Mouse (Mus musculus): ENCODE data around the gene Atf6b. TPM values are rescaled to one million over a fixed set of nuclear protein-coding genes. Genes with fewer than 3 reads are reported as not detected.

Gene Atf6b
- total and polyA plus RNA-seq, 3 experiments = 18.9 to 59.6 (median 34.3) TPM

DNA sequence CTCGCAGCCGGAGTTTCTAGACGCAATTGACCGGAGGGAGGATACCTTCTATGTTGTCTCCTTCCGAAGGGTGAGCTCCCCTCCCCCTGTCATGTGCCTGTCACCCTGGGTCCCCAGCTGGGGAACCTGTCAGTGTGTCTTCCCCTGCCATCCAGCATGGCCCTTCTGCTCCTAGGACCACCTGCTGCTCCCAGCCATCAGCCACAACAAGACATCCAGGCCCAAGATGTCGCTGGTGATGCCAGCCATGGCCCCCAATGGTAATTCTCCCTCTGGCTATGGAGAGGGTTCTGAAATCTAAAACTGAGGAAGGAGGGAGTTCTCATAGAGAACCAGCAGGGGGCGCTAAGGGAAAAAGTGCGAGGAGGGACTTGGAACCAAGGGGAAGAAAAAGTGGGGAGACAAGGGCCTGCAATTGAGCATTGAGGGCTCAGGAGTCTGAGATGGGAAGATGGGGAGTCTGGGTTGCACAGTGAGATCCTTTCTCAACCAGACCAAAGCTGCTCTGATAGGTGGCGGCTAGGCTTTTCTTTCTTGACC lies 6.9 kb downstream of the Atf6b start:
- H3K9me3 ChIP-seq (replicated peaks; ENCODE audit: low read length) = no peaks in the 10 kb centered on the region
- H3K4me1 ChIP-seq (ENCODE audit: control insufficient read depth in 1 of 2, insufficient read depth in 2 of 2) = peaks cover 7 to 12% of the 10 kb centered on the region in 2 experiments
- H3K4me2 ChIP-seq (ENCODE audit: insufficient read depth, low read depth, poor library complexity, severe bottlenecking) = no peak overlapping the region
- no peaks in the 10 kb centered on the region for H3K27me3 ChIP-seq (replicated peaks)
- no peak overlapping the region for H3K4me3 ChIP-seq (replicated peaks in 1 of 3; ENCODE audit: low read depth in 2 of 3, low read length in 2 of 3, poor library complexity in 1 of 3)
- H3K27ac ChIP-seq (ENCODE audit: insufficient read depth, low read depth) = no peak overlapping the region
- H3K36me3 ChIP-seq (replicated peaks in 1 of 2; ENCODE audit: control insufficient read depth in 1 of 2, insufficient read depth in 1 of 2, low read length in 1 of 2) = peaks cover 52 to 77% of the 10 kb centered on the region in 2 experiments
- in situ Hi-C loops (cut with MboI; ENCODE audit: low pct_ligation_motif_present, low pct_unique_long_range_greater_than_20kb, low sequenced_read_pairs) (no loop called here), dilution Hi-C loops (cut with MboI; ENCODE audit: extremely low pct_ligation_motif_present, extremely low pct_unique_long_range_greater_than_20kb, low sequenced_read_pairs) (no loop called here)
- no peak overlapping the region for H3K9ac ChIP-seq (ENCODE audit: insufficient read depth, low read depth)
- H3K79me2 ChIP-seq (replicated peaks; ENCODE audit: control insufficient read depth, extremely low read depth, insufficient read depth, poor library complexity, severe bottlenecking) = no peaks in the 10 kb centered on the region
- no peak for TF ChIP-seq BHLHE40 (IDR thresholded peaks at IDR 0.05; ENCODE audit: low read depth, low read length)
- TF ChIP-seq SMC3 (IDR thresholded peaks at IDR 0.05; ENCODE audit: low read depth, low read length) = peak; percentile 51
- TF ChIP-seq KAT2A (IDR thresholded peaks at IDR 0.05; ENCODE audit: insufficient replicate concordance, low read length) = no peak
- TF ChIP-seq CTCF (conservative IDR thresholded peaks at IDR 0.05 in 1 of 2, IDR thresholded peaks at IDR 0.05 in 1 of 2; ENCODE audit: low read depth in 2 of 2, low read length in 2 of 2) = peak; percentile 47 to 65
- peak; percentile 17 for TF ChIP-seq RAD21 (IDR thresholded peaks at IDR 0.05; ENCODE audit: low read depth, low read length)
- DNase-seq (ENCODE audit: extremely low read depth) = peak; percentile 49

DNA sequence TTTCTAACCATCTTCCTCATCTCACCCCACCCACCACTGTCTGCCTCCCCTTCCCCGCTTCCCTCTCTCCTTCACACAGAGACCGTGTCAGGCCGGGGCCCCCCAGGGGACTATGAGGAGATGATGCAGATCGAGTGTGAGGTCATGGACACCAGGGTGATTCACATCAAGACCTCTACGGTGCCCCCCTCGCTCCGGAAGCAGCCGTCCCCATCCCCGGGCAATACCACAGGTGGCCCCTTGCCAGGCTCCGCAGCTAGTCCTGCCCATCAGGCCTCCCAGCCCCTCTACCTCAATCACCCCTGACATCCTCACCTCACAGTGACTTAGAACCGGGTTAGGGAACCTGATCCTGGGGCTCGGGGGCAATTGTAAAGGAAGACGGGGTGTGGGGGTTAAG lies 7.4 kb downstream of the Atf6b start:
- peaks cover 4% of the 10 kb centered on the region for H3K27me3 ChIP-seq (replicated peaks)
- no peak for DNase-seq (ENCODE audit: extremely low read depth)
- no peak overlapping the region for H3K4me3 ChIP-seq (replicated peaks in 1 of 3; ENCODE audit: low read depth in 2 of 3, low read length in 2 of 3, poor library complexity in 1 of 3)
- no peak overlapping the region for H3K4me2 ChIP-seq (ENCODE audit: insufficient read depth, low read depth, poor library complexity, severe bottlenecking)
- no peaks in the 10 kb centered on the region for H3K79me2 ChIP-seq (replicated peaks; ENCODE audit: control insufficient read depth, extremely low read depth, insufficient read depth, poor library complexity, severe bottlenecking)
- H3K9me3 ChIP-seq (replicated peaks; ENCODE audit: low read length) = no peaks in the 10 kb centered on the region
- no peak overlapping the region for H3K27ac ChIP-seq (ENCODE audit: insufficient read depth, low read depth)
- H3K36me3 ChIP-seq (replicated peaks in 1 of 2; ENCODE audit: control insufficient read depth in 1 of 2, insufficient read depth in 1 of 2, low read length in 1 of 2) = peaks cover 52 to 74% of the 10 kb centered on the region in 2 experiments
- in situ Hi-C loops (cut with MboI; ENCODE audit: low pct_ligation_motif_present, low pct_unique_long_range_greater_than_20kb, low sequenced_read_pairs) = no loop called here
- TF ChIP-seq CHD1 (IDR thresholded peaks at IDR 0.05; ENCODE audit: low read depth, low read length) = no peak
- TF ChIP-seq ZMIZ1 (IDR thresholded peaks at IDR 0.05; ENCODE audit: low read depth, low read length) = no peak
- TF ChIP-seq MYC (IDR thresholded peaks at IDR 0.05; ENCODE audit: low read depth, low read length) = no peak
- TF ChIP-seq ETS1 (conservative IDR thresholded peaks at IDR 0.05; ENCODE audit: low read depth, low read length) = no peak
- dilution Hi-C loops (cut with MboI; ENCODE audit: extremely low pct_ligation_motif_present, extremely low pct_unique_long_range_greater_than_20kb, low sequenced_read_pairs) = no loop called here
- H3K9ac ChIP-seq (ENCODE audit: insufficient read depth, low read depth) = no peak overlapping the region
- H3K4me1 ChIP-seq (ENCODE audit: control insufficient read depth in 1 of 2, insufficient read depth in 2 of 2) = peaks cover 4 to 6% of the 10 kb centered on the region in 2 experiments

GRCm38 (mm10) chr17:34655160-34655559 lies 8.2 kb downstream of the Atf6b start:
- H3K4me3 ChIP-seq (replicated peaks in 1 of 3; ENCODE audit: low read depth in 2 of 3, low read length in 2 of 3, poor library complexity in 1 of 3) = no peak overlapping the region
- DNase-seq (ENCODE audit: extremely low read depth) = no peak
- H3K9me3 ChIP-seq (replicated peaks; ENCODE audit: low read length) = no peaks in the 10 kb centered on the region
- no peak overlapping the region for H3K9ac ChIP-seq (ENCODE audit: insufficient read depth, low read depth)
- in situ Hi-C loops (cut with MboI; ENCODE audit: low pct_ligation_motif_present, low pct_unique_long_range_greater_than_20kb, low sequenced_read_pairs) = no loop called here
- dilution Hi-C loops (cut with MboI; ENCODE audit: extremely low pct_ligation_motif_present, extremely low pct_unique_long_range_greater_than_20kb, low sequenced_read_pairs) = no loop called here
- peaks cover 45 to 66% of the 10 kb centered on the region in 2 experiments for H3K36me3 ChIP-seq (replicated peaks in 1 of 2; ENCODE audit: control insufficient read depth in 1 of 2, insufficient read depth in 1 of 2, low read length in 1 of 2)
- H3K4me2 ChIP-seq (ENCODE audit: insufficient read depth, low read depth, poor library complexity, severe bottlenecking) = no peak overlapping the region
- no peaks in the 10 kb centered on the region for H3K79me2 ChIP-seq (replicated peaks; ENCODE audit: control insufficient read depth, extremely low read depth, insufficient read depth, poor library complexity, severe bottlenecking)
- H3K27me3 ChIP-seq (replicated peaks) = peaks cover 12% of the 10 kb centered on the region
- no peak for TF ChIP-seq RCOR1 (conservative IDR thresholded peaks at IDR 0.05; ENCODE audit: low read depth, low read length)
- no peak for TF ChIP-seq CHD2 (IDR thresholded peaks at IDR 0.05; ENCODE audit: low read length)
- TF ChIP-seq ELF1 (IDR thresholded peaks at IDR 0.05; ENCODE audit: low read depth, low read length) = no peak
- no peak overlapping the region for H3K27ac ChIP-seq (ENCODE audit: insufficient read depth, low read depth)
- H3K4me1 ChIP-seq (ENCODE audit: control insufficient read depth in 1 of 2, insufficient read depth in 2 of 2) = no peaks in the 10 kb centered on the region

All from CH12.LX (cell line).